Mouse (Mus musculus): ENCODE results near the gene Vmn1r1.
"Not testable (repeated sequence)": the region's sequence is repeated elsewhere in the genome, so short reads cannot be mapped to it uniquely, and the experiment has no call there.

Vmn1r1 gene

DNA sequence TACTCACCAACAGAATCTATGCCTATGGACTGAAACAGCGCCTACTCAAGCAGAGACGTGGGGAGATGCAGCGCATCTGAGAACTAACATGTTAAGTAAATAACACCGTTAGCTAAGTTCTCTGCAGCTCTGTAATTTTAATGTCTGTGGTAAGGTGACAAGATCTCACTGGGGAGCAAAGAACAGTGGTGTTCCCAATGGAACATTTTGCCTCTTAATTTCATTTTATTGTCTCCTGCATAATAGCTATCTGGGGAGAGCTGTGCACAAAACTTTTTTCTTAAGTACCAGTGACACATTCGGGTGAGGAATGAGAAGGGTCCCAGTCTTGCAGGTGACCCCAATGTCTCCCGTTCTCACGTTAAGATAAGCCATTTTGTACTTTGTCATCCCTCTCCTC, at the start of gene Vmn1r1:
Vmn1r1 (minus strand) TSS at position 101 of the 400 bp plus-strand sequence.
- no peak for DNase-seq

- DNase-seq, result no peak
Measured at GRCm38 (mm10) chr1:182210322-182210721, 46.0 kb upstream of the Vmn1r1 start.

GRCm38 (mm10) chr1:182192581-182192980, 28.3 kb upstream of the Vmn1r1 start:
- no peak for DNase-seq

DNA sequence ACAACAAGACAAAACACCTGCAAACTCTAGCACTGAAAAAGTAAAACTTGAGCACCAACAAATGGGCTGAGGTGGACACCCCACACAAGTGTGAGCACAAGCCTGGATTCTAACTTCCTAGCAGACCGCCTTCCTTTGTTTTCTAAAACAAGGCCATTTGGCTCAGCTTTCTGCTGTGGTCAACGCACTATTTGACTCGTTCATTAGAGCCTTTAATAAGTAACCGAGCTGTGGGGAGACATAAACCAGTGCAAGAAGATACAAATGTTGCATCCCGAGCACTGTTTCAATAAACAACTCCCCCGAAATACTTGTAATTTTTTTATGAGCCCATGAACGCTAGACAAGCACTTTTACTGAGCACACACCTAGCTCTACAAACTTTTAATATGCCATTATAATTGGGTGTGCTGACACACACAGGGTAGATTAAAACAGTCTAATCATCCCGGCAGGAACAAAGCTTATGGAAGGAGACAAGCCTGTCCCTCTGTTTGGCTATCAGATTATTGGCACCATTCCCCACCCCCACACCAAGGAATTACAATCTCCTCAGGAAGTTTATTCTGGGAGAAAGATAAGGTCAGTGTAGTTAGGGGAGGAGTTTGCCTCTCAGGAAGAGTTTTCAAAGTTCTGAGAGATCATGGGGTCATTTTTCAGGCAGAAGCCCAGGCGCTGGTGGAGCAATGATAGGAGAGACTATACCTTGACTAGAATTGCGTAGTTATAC, 27.7 kb upstream of the Vmn1r1 start:
- peak; percentile 81 for DNase-seq

DNA sequence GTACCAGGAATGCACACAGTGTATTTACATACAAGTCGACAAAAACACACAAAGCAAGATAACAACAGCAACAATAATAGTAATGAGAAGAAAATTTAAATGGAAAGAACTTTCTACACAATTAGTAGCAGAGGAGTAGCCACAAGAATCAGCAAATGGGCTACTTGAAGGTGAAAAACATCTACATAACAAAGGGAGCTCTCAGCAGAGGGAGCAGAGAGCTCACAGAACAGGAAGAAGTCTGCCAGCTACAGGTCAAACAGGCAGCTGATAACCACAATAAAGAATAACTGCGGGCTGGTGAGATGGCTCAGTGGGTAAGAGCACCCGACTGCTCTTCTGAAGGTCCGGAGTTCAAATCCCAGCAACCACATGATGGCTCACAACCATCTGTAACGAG, 26.9 kb upstream of the Vmn1r1 start:
- DNase-seq, result peak; percentile 15

DNA sequence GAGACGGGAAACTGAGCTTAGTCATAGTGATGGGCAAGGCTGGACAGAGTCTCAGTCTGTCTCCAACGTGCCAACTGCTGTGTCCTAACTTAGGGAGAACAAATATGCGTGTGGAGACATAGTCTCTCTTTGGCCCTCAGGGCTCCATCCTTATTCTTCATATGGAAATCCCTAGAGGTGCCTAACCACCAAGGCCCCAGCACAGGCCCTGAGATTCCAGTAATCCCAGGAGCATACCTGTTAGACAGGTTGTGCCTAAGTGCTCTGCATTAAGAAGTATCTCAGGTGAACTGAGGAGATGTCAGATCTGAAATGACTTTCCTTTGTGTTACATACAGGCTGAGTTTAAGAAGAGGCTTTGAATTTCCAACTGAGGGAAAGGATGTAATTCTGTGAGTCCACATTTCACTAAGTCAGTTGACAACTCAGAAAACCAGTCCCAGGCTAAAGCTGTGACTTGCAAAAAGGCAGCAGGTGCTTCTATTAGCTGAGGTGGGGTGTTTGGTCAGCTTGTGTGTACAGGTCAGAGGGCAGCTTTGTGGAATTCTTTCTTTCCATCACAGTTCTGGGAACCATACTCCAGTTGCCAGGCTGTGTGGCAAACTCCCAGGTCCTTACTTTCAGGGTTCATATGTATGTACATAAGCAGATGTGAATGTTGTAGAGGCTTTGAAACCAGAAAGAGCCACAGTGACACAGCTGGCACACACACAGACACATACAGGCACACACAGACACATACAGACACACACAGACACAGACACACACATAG, 25.6 kb upstream of the Vmn1r1 start:
- peak; percentile 43 for DNase-seq

- not testable (repeated sequence) for DNase-seq
Measured at GRCm38 (mm10) chr1:182182449-182182848, 18.2 kb upstream of the Vmn1r1 start.

DNA sequence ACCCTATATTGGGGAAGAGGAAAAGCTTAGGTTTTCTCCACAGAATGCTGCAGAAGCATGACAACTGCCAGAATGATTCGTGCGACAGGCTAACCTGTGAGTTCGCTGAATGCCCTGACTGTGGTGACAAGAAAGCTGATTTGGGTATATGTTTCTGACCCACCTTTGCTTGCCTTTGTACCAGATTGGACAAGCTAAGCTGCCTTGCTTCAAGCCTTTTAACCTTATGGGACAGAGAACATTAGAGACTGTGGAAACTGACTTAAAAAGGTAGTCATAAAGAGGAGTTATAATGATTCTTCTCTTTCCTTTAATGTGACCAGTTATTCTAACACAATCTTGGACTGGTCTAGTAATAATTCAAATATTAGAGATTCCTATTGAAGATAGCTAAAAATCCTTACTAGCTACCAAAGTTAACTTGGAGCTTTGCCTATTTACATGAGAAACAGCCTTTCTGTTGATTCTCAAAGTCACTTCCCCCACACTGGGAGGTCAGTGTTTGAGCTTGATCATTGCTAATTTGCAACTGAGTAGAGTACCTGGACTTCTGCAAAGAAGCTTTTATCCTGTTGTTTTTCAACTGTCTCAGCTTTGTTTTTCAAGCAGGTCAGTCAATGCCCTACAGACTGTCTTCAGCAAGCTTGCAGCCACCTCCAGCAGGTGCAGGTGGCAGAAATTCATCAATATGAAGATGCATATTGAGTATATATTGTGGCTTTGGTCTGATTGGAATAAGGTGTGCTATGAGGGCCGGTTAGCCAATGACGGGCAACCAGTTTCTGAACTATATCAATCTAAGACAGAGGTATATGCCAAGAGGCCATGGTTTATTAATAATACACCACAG, 17.4 kb upstream of the Vmn1r1 start:
- no peak for DNase-seq

GRCm38 (mm10) chr1:182176985-182177384, 12.7 kb upstream of the Vmn1r1 start:
- DNase-seq, result not testable (repeated sequence)

GRCm38 (mm10) chr1:182170206-182170605, 5.9 kb upstream of the Vmn1r1 start:
- not testable (repeated sequence) for DNase-seq

GRCm38 (mm10) chr1:182162951-182163350, 1.3 kb downstream of the Vmn1r1 start:
- DNase-seq, result no peak

DNA sequence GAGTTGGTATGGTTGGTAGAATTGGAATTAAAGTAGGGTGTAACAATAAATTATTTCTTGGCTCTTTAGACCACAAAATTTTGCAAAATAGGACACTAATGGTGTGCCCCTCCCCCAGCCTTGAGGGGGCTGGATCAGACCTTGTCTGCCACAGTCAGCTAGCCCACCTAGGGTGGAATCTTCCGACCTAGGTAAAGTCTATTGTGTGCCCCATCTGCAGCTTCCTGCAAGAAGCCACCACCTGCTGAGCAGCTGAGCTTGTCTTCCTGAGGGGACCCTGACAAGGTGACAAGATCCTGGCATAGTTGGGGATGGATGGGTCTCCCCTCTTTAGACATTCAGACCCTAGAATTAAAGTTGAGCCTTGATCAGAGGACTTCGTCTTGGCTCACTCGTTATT, 4.7 kb downstream of the Vmn1r1 start:
- DNase-seq, result no peak

GRCm38 (mm10) chr1:182157734-182158133, 6.6 kb downstream of the Vmn1r1 start:
- DNase-seq, result no peak

- DNase-seq, result peak; percentile 43
Measured at GRCm38 (mm10) chr1:182149966-182150365, 14.3 kb downstream of the Vmn1r1 start.

GRCm38 (mm10) chr1:182148864-182149514, 15.3 kb downstream of the Vmn1r1 start:
- DNase-seq, result no peak

- DNase-seq, result no peak
Measured at GRCm38 (mm10) chr1:182145546-182145945, 18.7 kb downstream of the Vmn1r1 start.

DNA sequence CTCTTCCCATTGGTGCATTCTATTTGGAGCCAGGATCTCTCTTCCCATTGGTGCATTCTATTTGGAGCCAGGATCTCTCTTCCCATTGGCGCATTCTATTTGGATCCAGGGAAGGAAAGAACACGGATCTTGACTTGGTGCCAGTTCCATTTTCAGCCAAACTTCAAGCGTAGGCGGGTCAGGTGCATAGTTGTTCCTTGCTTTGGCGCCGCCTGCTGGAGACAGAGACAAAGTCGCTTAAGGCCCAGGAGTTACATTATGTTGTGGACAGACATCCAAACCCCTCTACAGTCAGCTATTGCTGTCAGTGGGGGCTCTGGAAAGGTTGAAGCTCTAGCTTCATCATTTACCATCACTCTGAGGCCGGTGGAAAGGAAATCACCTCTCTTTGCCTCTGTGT, 21.0 kb downstream of the Vmn1r1 start:
- DNase-seq, result peak; percentile 30

- no peak for DNase-seq
Measured at GRCm38 (mm10) chr1:182142725-182143124, 21.6 kb downstream of the Vmn1r1 start.

GRCm38 (mm10) chr1:182140370-182140769, 23.9 kb downstream of the Vmn1r1 start:
- DNase-seq, result peak; percentile 90

DNA sequence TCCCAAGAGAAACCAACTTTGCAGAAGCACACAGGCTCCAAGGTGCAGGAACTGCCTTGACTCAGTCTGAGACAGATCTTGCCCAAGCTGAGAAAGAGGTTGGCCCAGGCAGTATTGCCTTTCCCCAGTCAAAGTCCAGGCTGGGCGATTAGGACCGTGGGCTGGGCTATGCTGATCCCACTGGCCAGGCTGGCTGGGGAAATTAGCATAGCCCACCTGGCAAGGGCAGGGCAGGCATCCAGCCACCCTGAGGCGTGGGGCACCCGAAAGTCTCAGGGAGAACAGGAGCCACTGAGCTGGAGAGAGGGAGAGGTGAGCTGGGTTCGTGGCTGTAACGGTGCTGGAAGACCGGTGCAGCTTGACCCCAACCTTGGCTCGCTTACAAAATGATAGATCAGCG, 24.3 kb downstream of the Vmn1r1 start:
- DNase-seq, result no peak

- DNase-seq, result no peak
Measured at GRCm38 (mm10) chr1:182138172-182138571, 26.1 kb downstream of the Vmn1r1 start.

All from lung, postnatal 36 days (tissue).